Mouse (Mus musculus) ES-Bruce4 (cell line): ENCODE data around the gene Acin1.
"Not testable (repeated sequence)": the region's sequence is repeated elsewhere in the genome, so short reads cannot be mapped to it uniquely, and the experiment has no call there.

Experiments
- CTCF ChIP-seq: IDR thresholded peaks from one replicate; pipeline ENCODE4 v1.8.1; 2011; ENCODE audit warnings: low read depth, low read length
- EP300 ChIP-seq: IDR thresholded peaks from 2 replicates; pipeline ENCODE4 v1.6.1; 2011; ENCODE audit warnings: low read depth, low read length; ENCODE audit not compliant: insufficient read depth
- POLR2A ChIP-seq: IDR thresholded peaks from one replicate; pipeline ENCODE4 v1.8.1; 2011; ENCODE audit warnings: low read length; ENCODE audit not compliant: insufficient read depth

DNA sequence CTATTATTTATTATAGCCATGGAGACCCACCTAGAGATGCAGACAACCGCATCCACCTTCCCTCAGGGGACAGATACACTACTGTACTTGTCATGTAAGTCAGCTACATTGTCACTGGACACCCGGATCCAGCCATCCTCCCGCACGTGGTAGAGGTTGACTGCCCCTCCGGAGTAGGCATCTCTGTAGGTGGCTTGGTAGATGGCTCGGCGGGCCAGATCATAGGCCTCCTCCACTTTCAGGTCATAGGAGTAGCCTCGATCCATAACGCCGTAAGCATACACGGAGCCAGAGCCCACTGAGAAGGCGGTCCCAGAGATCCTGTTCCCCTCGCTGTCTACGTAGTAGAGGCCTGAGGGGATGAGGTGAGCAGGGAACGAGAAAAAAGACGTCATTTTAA lies 72.6 kb downstream of the Acin1 start:
- not testable (repeated sequence) for TF ChIP-seq CTCF, POLR2A, EP300
